Mouse (Mus musculus) Patski (cell line): ENCODE results near the gene Chn2. TPM values are rescaled to one million over a fixed set of nuclear protein-coding genes. Genes with fewer than 3 reads are reported as not detected.

Experiments used
- ATAC-seq: fragments of 100-300 bp; one replicate; pipeline ENCODE4 v1.8.0; 2021
- CTCF ChIA-PET: fragments of 350-600 bp; sonication (Branson Sonifier 250); formaldehyde crosslinking; loops from one replicate; lab custom pipeline; 2022; ENCODE audit warnings: inconsistent platforms; lab: Charles Lee
- POLR2A ChIA-PET: fragments of 350-600 bp; sonication (Branson Sonifier 250); formaldehyde crosslinking; loops from one replicate; lab custom pipeline; 2022; ENCODE audit warnings: antibody characterized with exemption, inconsistent platforms; lab: Charles Lee
- DNase-seq: peaks from one replicate; pipeline ENCODE4 v3.0.0-alpha.2; 2011; ENCODE audit warnings: low read depth, low spot score
- H3K27me3 ChIP-seq: fragments of 371-371 bp; one replicate; pipeline ENCODE4 v1.5.1; 2021
- CTCF ChIP-seq: fragments of 100-300 bp; IDR thresholded peaks from one replicate; pipeline ENCODE4 v1.5.1; 2021
- in situ Hi-C: fragments of 300-500 bp; cut with MboI; formaldehyde crosslinking; loops from 3 replicates; pipeline ENCODE4 v1.11.1; 2018; ENCODE audit warnings: low pct_unique_long_range_greater_than_20kb, mixed read lengths
- polyA plus RNA-seq: library from polyadenylated mRNA; unstranded; gene quantifications from one replicate; pipeline ENCODE4 v1.2.3, GENCODE M21; 2021

Gene Chn2
- polyA plus RNA-seq, 1 experiment from 2014 or later, result 15.7 TPM

DNA sequence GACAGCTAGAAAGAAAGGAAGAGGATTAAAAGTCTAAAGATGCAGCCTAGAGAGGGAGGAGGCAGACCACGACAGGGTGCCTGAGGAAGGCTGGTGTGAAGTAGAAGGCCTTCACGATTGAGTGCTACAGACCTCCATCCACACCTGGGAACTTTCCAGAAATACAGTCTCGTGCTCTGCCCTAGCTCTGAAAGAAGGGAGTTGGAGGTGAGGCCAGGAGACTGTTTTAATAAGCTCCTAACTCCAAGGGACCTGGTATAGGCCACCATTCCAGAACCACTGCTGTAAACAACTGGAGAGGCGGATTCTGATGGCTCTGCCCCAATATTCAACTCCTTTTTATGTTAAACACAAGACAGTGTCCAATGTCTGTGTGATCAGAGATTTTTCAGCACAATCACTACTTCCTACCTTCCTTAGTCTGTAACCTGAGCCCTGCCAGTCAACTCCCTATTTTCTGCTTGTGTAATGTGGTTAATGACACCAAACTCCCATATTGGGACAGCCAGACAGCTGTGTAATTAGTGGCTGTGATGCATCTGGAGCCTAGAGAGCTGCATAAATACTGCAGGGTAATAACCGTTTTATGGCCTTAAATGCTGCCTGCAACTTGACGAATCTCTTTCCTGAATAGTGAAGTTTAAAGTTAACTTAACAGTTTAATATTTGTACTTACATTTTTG is 109.6 kb downstream of the Chn2 start:
- in situ Hi-C loops, result no loop called here
- no peak for DNase-seq
- CTCF ChIA-PET, result interaction anchor here (1.0 to 1.6 kb wide), 4 partner anchors 10 to 59 kb away, joined by 3 to 4 read pairs (median 4); no protein-coding TSS in a partner anchor
- no peak for TF ChIP-seq CTCF
- H3K27me3 ChIP-seq, result no peaks in the 10 kb centered on the region
- POLR2A ChIA-PET, result no interaction called here
- no peak for ATAC-seq

DNA sequence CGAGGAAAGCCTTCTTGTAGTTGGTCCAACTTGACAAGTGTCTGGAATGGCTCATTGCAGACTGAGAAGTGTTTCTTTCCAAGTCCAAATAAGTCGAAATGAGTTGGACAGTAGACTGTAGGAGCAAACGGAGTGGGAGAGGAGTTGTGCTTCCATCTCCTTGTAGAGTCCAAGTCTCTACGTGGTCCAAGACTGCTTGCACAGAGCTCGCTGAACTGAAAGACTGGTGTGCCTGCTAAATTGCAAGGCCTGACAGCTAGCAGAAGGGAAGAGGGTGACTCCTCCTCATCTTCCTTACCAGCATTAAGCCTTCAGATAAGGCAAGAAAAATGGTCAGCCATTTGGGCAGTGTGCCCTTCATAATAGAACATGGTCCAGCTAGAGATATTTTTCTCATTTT is 111.5 kb downstream of the Chn2 start:
- no peak for ATAC-seq
- H3K27me3 ChIP-seq, result no peaks in the 10 kb centered on the region
- ChIA-PET CTCF (interaction anchor here (1.4 kb wide), 1 partner anchor 14 kb away, joined by 5 read pairs; no protein-coding TSS in a partner anchor), POLR2A (no interaction called here)
- TF ChIP-seq CTCF, result no peak
- in situ Hi-C loops, result no loop called here
- no peak for DNase-seq

DNA sequence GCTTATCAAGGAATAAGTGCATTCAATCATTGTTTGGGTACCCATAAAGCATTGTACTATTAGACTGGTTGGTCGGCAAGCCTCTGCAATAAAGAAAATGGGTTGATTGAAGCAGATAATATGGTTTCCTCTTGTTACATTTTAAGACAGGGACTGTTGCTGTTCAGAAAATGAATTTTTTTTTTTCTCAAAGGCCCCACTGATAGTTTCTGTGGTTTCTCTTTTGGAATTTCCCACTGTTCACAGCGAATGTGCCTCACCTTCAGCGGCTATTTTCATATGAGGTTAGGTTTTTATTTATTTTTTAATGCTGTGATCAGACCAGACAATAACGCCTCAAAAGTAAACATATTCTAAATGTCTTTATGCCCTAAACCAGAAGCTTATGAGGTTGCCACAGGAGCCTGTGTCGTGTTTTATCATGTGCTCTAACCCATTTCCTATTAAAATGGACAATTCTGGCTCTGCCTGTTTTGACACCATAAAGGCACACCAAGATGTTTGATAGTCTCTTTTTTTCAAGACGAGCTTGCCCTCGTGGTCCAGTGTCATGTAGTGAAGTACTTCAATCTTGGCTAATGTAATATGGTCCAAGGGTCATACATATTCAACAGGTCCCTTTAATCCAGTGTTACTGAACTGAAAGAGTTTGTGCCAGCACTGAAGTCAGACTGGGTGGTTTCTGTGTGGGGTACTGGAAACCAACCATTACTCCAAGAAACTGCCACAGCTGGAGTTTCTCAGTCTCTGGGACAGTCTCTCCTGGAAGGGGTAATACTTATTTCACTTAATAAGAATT is 112.3 kb downstream of the Chn2 start:
- no peak for TF ChIP-seq CTCF
- ChIA-PET CTCF (interaction anchor here (0.6 to 1.4 kb wide), 2 partner anchors 13 to 422 kb away, joined by 3 to 5 read pairs; no protein-coding TSS in a partner anchor), POLR2A (no interaction called here)
- ATAC-seq (no peak), DNase-seq (no peak)
- in situ Hi-C loops, result no loop called here
- H3K27me3 ChIP-seq, result no peaks in the 10 kb centered on the region

DNA sequence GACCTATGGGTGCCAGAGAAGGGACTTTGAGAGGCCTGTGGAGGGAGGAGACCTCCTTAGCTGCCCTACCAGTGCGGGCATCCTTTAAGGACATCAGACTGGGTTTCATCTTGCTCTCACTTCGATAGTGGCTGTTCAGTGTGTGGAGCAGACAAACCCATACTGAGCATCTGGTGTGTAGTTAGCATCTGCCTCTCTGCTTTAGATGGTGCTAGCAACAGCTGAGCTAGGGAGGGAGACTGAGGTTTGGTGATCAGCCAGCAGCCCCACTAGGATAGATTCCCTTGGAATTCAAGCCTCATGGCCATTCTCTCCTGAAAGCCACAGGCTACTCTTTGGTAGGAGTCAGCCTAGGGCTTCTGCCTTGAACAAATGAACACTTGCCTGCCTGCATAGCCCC is 117.7 kb downstream of the Chn2 start:
- DNase-seq, result no peak
- H3K27me3 ChIP-seq, result no peaks in the 10 kb centered on the region
- no peak for ATAC-seq
- in situ Hi-C loops, result no loop called here
- POLR2A ChIA-PET, result no interaction called here
- no peak for TF ChIP-seq CTCF
- CTCF ChIA-PET, result no interaction called here

DNA sequence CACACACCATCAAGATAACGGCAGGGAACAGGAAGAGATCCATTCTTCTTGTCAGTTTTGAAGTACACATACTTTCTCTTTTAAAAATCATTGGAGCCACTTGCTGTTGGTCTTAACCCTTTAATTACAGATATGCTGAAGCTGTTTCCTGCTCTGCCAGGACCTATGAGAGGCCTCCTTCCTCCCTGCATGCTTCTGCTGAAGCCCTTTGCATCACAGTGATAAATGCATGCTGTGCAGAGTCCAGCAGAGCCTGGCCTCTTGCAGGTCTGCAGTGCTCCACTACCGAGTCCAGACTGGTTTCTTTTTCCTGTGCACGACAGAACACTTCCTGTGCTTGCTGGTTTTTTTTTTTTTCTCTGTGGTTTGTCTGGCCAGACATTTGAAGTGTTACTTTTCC is 119.0 kb downstream of the Chn2 start:
- in situ Hi-C loops, result no loop called here
- TF ChIP-seq CTCF, result no peak
- H3K27me3 ChIP-seq, result no peaks in the 10 kb centered on the region
- no peak for DNase-seq
- ChIA-PET CTCF (no interaction called here), POLR2A (no interaction called here)
- no peak for ATAC-seq

- no peak for DNase-seq
- H3K27me3 ChIP-seq, result no peaks in the 10 kb centered on the region
- ChIA-PET CTCF (interaction anchor here (0.8 to 3.8 kb wide), 2 partner anchors 85 to 126 kb away, joined by 3 to 13 read pairs; no protein-coding TSS in a partner anchor), POLR2A (interaction anchor here (0.6 kb wide), 1 partner anchor 448 kb away, joined by 3 read pairs; no protein-coding TSS in a partner anchor)
- no peak for TF ChIP-seq CTCF
- in situ Hi-C loops, result loop anchor here (5.0 to 10.0 kb wide), 3 partner anchors 123 to 366 kb away; partner anchors contain the start of gene Chn2
- ATAC-seq, result no peak
Measured at GRCm38 (mm10) chr6:54160677-54161076, 121.3 kb downstream of the Chn2 start.

GRCm38 (mm10) chr6:54161246-54161645 is 121.9 kb downstream of the Chn2 start:
- ChIA-PET POLR2A (interaction anchor here (0.6 to 0.7 kb wide), 2 partner anchors 31 to 448 kb away, joined by 3 read pairs; no protein-coding TSS in a partner anchor), CTCF (interaction anchor here (0.8 to 3.8 kb wide), 4 partner anchors 22 to 127 kb away, joined by 3 to 13 read pairs (median 4); no protein-coding TSS in a partner anchor)
- H3K27me3 ChIP-seq, result no peaks in the 10 kb centered on the region
- in situ Hi-C loops, result loop anchor here (5.0 to 10.0 kb wide), 3 partner anchors 124 to 366 kb away; partner anchors contain the start of gene Chn2
- no peak for TF ChIP-seq CTCF
- DNase-seq (no peak), ATAC-seq (no peak)

DNA sequence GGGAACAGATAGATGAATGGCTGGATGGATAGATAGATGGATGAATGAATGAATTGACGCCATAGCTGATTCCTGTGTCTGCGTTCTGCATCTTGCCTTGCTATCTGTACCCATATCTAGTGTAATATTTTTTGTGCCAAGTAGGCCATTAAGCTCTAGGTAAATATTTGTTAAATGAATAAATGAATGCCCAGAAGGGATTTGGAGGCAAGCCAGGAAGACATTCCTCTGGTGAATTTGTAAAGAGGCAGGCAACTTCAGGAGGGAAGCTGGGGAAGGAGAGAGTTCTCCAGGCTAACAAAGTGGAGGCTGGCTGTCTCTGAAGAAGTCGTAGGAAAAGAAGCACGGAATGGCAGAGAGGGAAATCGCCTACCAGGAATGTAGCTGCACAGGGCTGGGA is 123.0 kb downstream of the Chn2 start:
- ChIA-PET POLR2A (no interaction called here), CTCF (interaction anchor here (0.9 to 3.8 kb wide), 5 partner anchors 14 to 128 kb away, joined by 3 to 13 read pairs (median 4); no protein-coding TSS in a partner anchor)
- ATAC-seq (peak; percentile 40), DNase-seq (peak; percentile 78)
- no peaks in the 10 kb centered on the region for H3K27me3 ChIP-seq
- in situ Hi-C loops, result loop anchor here (5.0 to 10.0 kb wide), 3 partner anchors 125 to 368 kb away; partner anchors contain the start of gene Chn2
- TF ChIP-seq CTCF, result no peak

DNA sequence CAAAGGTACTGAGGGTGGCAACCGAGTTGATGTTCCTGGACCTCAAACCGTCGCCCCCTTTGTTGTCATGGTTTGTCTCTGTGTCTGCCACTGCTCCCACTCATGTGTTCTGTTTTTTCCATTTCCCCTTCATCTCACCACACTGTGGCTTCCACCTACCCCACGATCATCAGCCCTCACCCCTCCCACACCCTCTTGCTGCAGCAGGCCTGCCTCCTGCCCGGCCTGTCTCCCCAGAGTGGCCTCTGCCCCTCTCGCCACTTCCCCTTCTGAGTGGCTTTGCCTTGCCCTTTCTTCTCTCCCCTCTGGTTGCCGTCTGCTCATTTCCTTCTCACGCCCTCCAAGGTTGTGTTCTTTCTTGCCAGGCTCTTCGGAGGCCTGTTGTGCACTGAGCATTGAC is 123.4 kb downstream of the Chn2 start:
- no peak for TF ChIP-seq CTCF
- POLR2A ChIA-PET, result no interaction called here
- CTCF ChIA-PET, result interaction anchor here (0.9 to 3.8 kb wide), 7 partner anchors 14 to 203 kb away, joined by 3 to 13 read pairs (median 5); no protein-coding TSS in a partner anchor
- ATAC-seq (no peak), DNase-seq (no peak)
- no peaks in the 10 kb centered on the region for H3K27me3 ChIP-seq
- in situ Hi-C loops, result loop anchor here (5.0 to 10.0 kb wide), 3 partner anchors 125 to 368 kb away; partner anchors contain the start of gene Chn2

DNA sequence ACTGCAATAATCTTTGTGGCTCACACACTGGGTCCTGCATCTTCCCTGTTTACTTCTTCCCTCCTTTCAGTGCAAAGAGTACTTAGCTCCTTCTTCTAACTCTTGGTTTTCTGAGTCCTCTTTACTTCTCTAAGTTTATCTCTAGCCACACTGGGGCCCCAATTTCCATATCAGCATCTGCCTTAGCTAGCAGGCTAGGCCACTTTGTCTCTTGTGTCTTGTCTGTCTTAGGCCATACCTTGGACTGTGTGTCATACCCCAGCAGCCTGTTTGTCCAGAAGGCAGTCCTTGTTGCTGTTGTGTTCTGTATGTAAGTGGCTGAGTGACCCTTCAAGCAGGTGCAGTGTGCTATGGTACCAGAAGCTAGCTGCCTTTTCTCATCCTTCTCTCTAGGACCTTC is 124.3 kb downstream of the Chn2 start:
- ChIA-PET POLR2A (interaction anchor here (0.6 to 1.1 kb wide), 2 partner anchors 33 to 129 kb away, joined by 3 to 6 read pairs; no protein-coding TSS in a partner anchor), CTCF (interaction anchor here (1.3 to 2.5 kb wide), 11 partner anchors 13 to 369 kb away, joined by 3 to 30 read pairs (median 7); no protein-coding TSS in a partner anchor)
- DNase-seq (no peak), ATAC-seq (no peak)
- no peaks in the 10 kb centered on the region for H3K27me3 ChIP-seq
- TF ChIP-seq CTCF, result no peak
- in situ Hi-C loops, result loop anchor here (5.0 to 10.0 kb wide), 3 partner anchors 126 to 369 kb away; partner anchors contain the start of gene Chn2
